Mouse (Mus musculus): ENCODE results near the gene Catsper4. TPM values are rescaled to one million over a fixed set of nuclear protein-coding genes. Genes with fewer than 3 reads are reported as not detected.
A peak's percentile ranks its signal among the peaks of the same experiment; 100 is the strongest.

Catsper4 gene
- polyA plus RNA-seq, 1 experiment from 2014 or later, result not detected

GRCm38 (mm10) chr4:134251241-134252130 lies 24.3 kb upstream of the Catsper4 start:
- H3K4me3 ChIP-seq (ENCODE audit: low read length), result peak overlapping the region; percentile 61
- peaks cover 40% of the 10 kb centered on the region for H3K4me1 ChIP-seq (ENCODE audit: control insufficient read depth, insufficient read depth, low read length)
- peak overlapping the region; percentile 67 for H3K9ac ChIP-seq (ENCODE audit: low read length)
- peak overlapping the region; percentile 11; the same call in 1 of the 2 replicates for H3K27ac ChIP-seq (ENCODE audit: low read length)
- 2% methylated on average over 91 of the region's 91 CpGs for WGBS
- no peak; the same call in 1 of the 2 replicates for ATAC-seq (replicated peaks; ENCODE audit: extremely low read depth, insufficient read depth, low FRiP score)
- no peaks in the 10 kb centered on the region for H3K9me3 ChIP-seq (replicated peaks; ENCODE audit: control insufficient read depth, low read length)
- H3K27me3 ChIP-seq (ENCODE audit: control insufficient read depth, insufficient read depth, low read length), result peaks cover 53% of the 10 kb centered on the region
- no peaks in the 10 kb centered on the region for H3K36me3 ChIP-seq (ENCODE audit: control insufficient read depth, insufficient read depth)
- H3K4me2 ChIP-seq (ENCODE audit: low read depth, low read length), result peak overlapping the region; percentile 94

GRCm38 (mm10) chr4:134250930-134251240 lies 23.7 kb upstream of the Catsper4 start:
- peak overlapping the region; percentile 61 for H3K4me3 ChIP-seq (ENCODE audit: low read length)
- peaks cover 38% of the 10 kb centered on the region for H3K4me1 ChIP-seq (ENCODE audit: control insufficient read depth, insufficient read depth, low read length)
- no peaks in the 10 kb centered on the region for H3K9me3 ChIP-seq (replicated peaks; ENCODE audit: control insufficient read depth, low read length)
- no peaks in the 10 kb centered on the region for H3K36me3 ChIP-seq (ENCODE audit: control insufficient read depth, insufficient read depth)
- 20% methylated on average over 10 of the region's 10 CpGs for WGBS
- H3K9ac ChIP-seq (ENCODE audit: low read length), result peak overlapping the region; percentile 67
- peaks cover 53% of the 10 kb centered on the region for H3K27me3 ChIP-seq (ENCODE audit: control insufficient read depth, insufficient read depth, low read length)
- ATAC-seq (replicated peaks; ENCODE audit: extremely low read depth, insufficient read depth, low FRiP score), result no peak
- H3K4me2 ChIP-seq (ENCODE audit: low read depth, low read length), result peak overlapping the region; percentile 94
- no peak overlapping the region for H3K27ac ChIP-seq (ENCODE audit: low read length)

- ATAC-seq (replicated peaks; ENCODE audit: extremely low read depth, insufficient read depth, low FRiP score), result no peak
- H3K36me3 ChIP-seq (ENCODE audit: control insufficient read depth, insufficient read depth), result no peaks in the 10 kb centered on the region
- WGBS, result 18% methylated on average over 27 of the region's 27 CpGs
- H3K27me3 ChIP-seq (ENCODE audit: control insufficient read depth, insufficient read depth, low read length), result peaks cover 53% of the 10 kb centered on the region
- H3K4me1 ChIP-seq (ENCODE audit: control insufficient read depth, insufficient read depth, low read length), result peaks cover 38% of the 10 kb centered on the region
- no peak overlapping the region for H3K27ac ChIP-seq (ENCODE audit: low read length)
- peak overlapping the region; percentile 61 for H3K4me3 ChIP-seq (ENCODE audit: low read length)
- peak overlapping the region; percentile 94 for H3K4me2 ChIP-seq (ENCODE audit: low read depth, low read length)
- H3K9ac ChIP-seq (ENCODE audit: low read length), result no peak overlapping the region
- H3K9me3 ChIP-seq (replicated peaks; ENCODE audit: control insufficient read depth, low read length), result no peaks in the 10 kb centered on the region
These were observed 23.1 kb upstream of the Catsper4 start for GRCm38 (mm10) chr4:134250116-134250929.

- Histone ChIP-seq H3K27ac (ENCODE audit: low read length) (no peak overlapping the region), H3K36me3 (ENCODE audit: control insufficient read depth, insufficient read depth) (no peaks in the 10 kb centered on the region), H3K9me3 (replicated peaks; ENCODE audit: control insufficient read depth, low read length) (no peaks in the 10 kb centered on the region), H3K4me3 (ENCODE audit: low read length) (peak overlapping the region; percentile 61), H3K27me3 (ENCODE audit: control insufficient read depth, insufficient read depth, low read length) (peaks cover 50% of the 10 kb centered on the region), H3K4me1 (ENCODE audit: control insufficient read depth, insufficient read depth, low read length) (peaks cover 42% of the 10 kb centered on the region), H3K9ac (ENCODE audit: low read length) (peak overlapping the region; percentile 71), H3K4me2 (ENCODE audit: low read depth, low read length) (peak overlapping the region; percentile 94)
- WGBS, result 2% methylated on average over 30 of the region's 30 CpGs
- peak; percentile 56; the same call in 1 of the 2 replicates for ATAC-seq (replicated peaks; ENCODE audit: extremely low read depth, insufficient read depth, low FRiP score)
These were observed 22.5 kb upstream of the Catsper4 start for GRCm38 (mm10) chr4:134249651-134250050.

GRCm38 (mm10) chr4:134246719-134247258 lies 19.6 kb upstream of the Catsper4 start, which contains the start of gene Gm30191:
Gene Gm30191 (plus strand): TSS chr4:134246935.
- peak within 1 kb of the TSS; percentile 89 for H3K9ac ChIP-seq (ENCODE audit: low read length)
- peak within 1 kb of the TSS; percentile 99 for H3K4me2 ChIP-seq (ENCODE audit: low read depth, low read length)
- H3K4me1 ChIP-seq (ENCODE audit: control insufficient read depth, insufficient read depth, low read length), result peaks cover 28% of the 10 kb centered on the region
- ATAC-seq (replicated peaks; ENCODE audit: extremely low read depth, insufficient read depth, low FRiP score), result no peak
- peak within 1 kb of the TSS; percentile 89 for H3K4me3 ChIP-seq (ENCODE audit: low read length)
- WGBS, result 74% methylated on average over 7 of the region's 7 CpGs
- peaks cover 36% of the 10 kb centered on the region for H3K27me3 ChIP-seq (ENCODE audit: control insufficient read depth, insufficient read depth, low read length)
- no peaks in the 10 kb centered on the region for H3K36me3 ChIP-seq (ENCODE audit: control insufficient read depth, insufficient read depth)
- H3K27ac ChIP-seq (ENCODE audit: low read length), result no peak within 1 kb of the TSS
- no peaks in the 10 kb centered on the region for H3K9me3 ChIP-seq (replicated peaks; ENCODE audit: control insufficient read depth, low read length)

- peaks cover 24% of the 10 kb centered on the region for H3K4me1 ChIP-seq (ENCODE audit: control insufficient read depth, insufficient read depth, low read length)
- H3K4me3 ChIP-seq (ENCODE audit: low read length), result no peak overlapping the region
- no peak for ATAC-seq (replicated peaks; ENCODE audit: extremely low read depth, insufficient read depth, low FRiP score)
- no peaks in the 10 kb centered on the region for H3K36me3 ChIP-seq (ENCODE audit: control insufficient read depth, insufficient read depth)
- H3K4me2 ChIP-seq (ENCODE audit: low read depth, low read length), result no peak overlapping the region
- H3K9ac ChIP-seq (ENCODE audit: low read length), result no peak overlapping the region
- no peak overlapping the region for H3K27ac ChIP-seq (ENCODE audit: low read length)
- H3K9me3 ChIP-seq (replicated peaks; ENCODE audit: control insufficient read depth, low read length), result no peaks in the 10 kb centered on the region
- WGBS, result 57% methylated on average over 4 of the region's 4 CpGs
- H3K27me3 ChIP-seq (ENCODE audit: control insufficient read depth, insufficient read depth, low read length), result peaks cover 32% of the 10 kb centered on the region
These were observed 19.1 kb upstream of the Catsper4 start for GRCm38 (mm10) chr4:134246256-134246655.

GRCm38 (mm10) chr4:134245148-134245843 lies 18.1 kb upstream of the Catsper4 start, which contains the start of gene Zfp593:
Gene Zfp593 (minus strand): TSS chr4:134245592.
- peak; percentile 82 for ATAC-seq (replicated peaks; ENCODE audit: extremely low read depth, insufficient read depth, low FRiP score)
- Histone ChIP-seq H3K9ac (ENCODE audit: low read length) (peak within 1 kb of the TSS; percentile 89), H3K4me2 (ENCODE audit: low read depth, low read length) (peak within 1 kb of the TSS; percentile 99), H3K9me3 (replicated peaks; ENCODE audit: control insufficient read depth, low read length) (no peaks in the 10 kb centered on the region), H3K27ac (ENCODE audit: low read length) (no peak within 1 kb of the TSS), H3K27me3 (ENCODE audit: control insufficient read depth, insufficient read depth, low read length) (peaks cover 23% of the 10 kb centered on the region), H3K36me3 (ENCODE audit: control insufficient read depth, insufficient read depth) (no peaks in the 10 kb centered on the region), H3K4me3 (ENCODE audit: low read length) (peak within 1 kb of the TSS; percentile 89), H3K4me1 (ENCODE audit: control insufficient read depth, insufficient read depth, low read length) (peaks cover 16% of the 10 kb centered on the region)
- WGBS, result under 1% methylated on average over 60 of the region's 60 CpGs

- Histone ChIP-seq H3K27me3 (ENCODE audit: control insufficient read depth, insufficient read depth, low read length) (peaks cover 14% of the 10 kb centered on the region), H3K9ac (ENCODE audit: low read length) (peak within 1 kb of the TSS; percentile 89; the same call in 1 of the 2 replicates), H3K36me3 (ENCODE audit: control insufficient read depth, insufficient read depth) (no peaks in the 10 kb centered on the region), H3K4me3 (ENCODE audit: low read length) (peak within 1 kb of the TSS; percentile 89), H3K4me2 (ENCODE audit: low read depth, low read length) (peak within 1 kb of the TSS; percentile 99; the same call in 1 of the 2 replicates), H3K4me1 (ENCODE audit: control insufficient read depth, insufficient read depth, low read length) (peaks cover 15% of the 10 kb centered on the region), H3K9me3 (replicated peaks; ENCODE audit: control insufficient read depth, low read length) (no peaks in the 10 kb centered on the region), H3K27ac (ENCODE audit: low read length) (no peak within 1 kb of the TSS)
- no peak for ATAC-seq (replicated peaks; ENCODE audit: extremely low read depth, insufficient read depth, low FRiP score)
- WGBS, result 88% methylated on average over 17 of the region's 17 CpGs
These were observed 16.5 kb upstream of the Catsper4 start, which contains the start of gene E130218I03Rik for GRCm38 (mm10) chr4:134243516-134244250. Gene E130218I03Rik (plus strand): TSS chr4:134243662.

All from heart, embryonic 16.5 days (tissue).